Mouse (Mus musculus) limb, embryonic 12.5 days (tissue): ENCODE data around the gene Atoh7. TPM values are rescaled to one million over a fixed set of nuclear protein-coding genes. Genes with fewer than 3 reads are reported as not detected.

ENCODE experiments used
- ATAC-seq: fragments of 200-750 bp; cut with Nextera tagmentation; 2 replicates; pipeline ENCODE4 v1.8.0; 2017; ENCODE audit warnings: low read depth, moderate TSS enrichment; ENCODE audit not compliant: insufficient number of reproducible peaks, insufficient read depth, low FRiP score, low TSS enrichment
- H3K27ac ChIP-seq: fragments of 300-500 bp; sonication (generic); 2 replicates; pipeline ENCODE4 v1.5.1; 2016; ENCODE audit warnings: mild to moderate bottlenecking, moderate library complexity
- H3K27me3 ChIP-seq: fragments of 300-500 bp; sonication (generic); 2 replicates; pipeline ENCODE4 v1.6.1; 2016; ENCODE audit warnings: mild to moderate bottlenecking, moderate library complexity
- H3K36me3 ChIP-seq: fragments of 300-500 bp; sonication (generic); 2 replicates; pipeline ENCODE4 v1.6.1; 2016; ENCODE audit warnings: mild to moderate bottlenecking, moderate library complexity
- H3K4me1 ChIP-seq: fragments of 300-500 bp; sonication (generic); replicated peaks from 2 replicates; pipeline ENCODE4 v1.6.1; 2016
- H3K4me2 ChIP-seq: fragments of 300-500 bp; sonication (generic); 2 replicates; pipeline ENCODE4 v1.6.1; 2016; ENCODE audit warnings: mild to moderate bottlenecking, moderate library complexity
- H3K4me3 ChIP-seq: fragments of 300-500 bp; sonication (generic); replicated peaks from 2 replicates; pipeline ENCODE4 v1.5.1; 2016; ENCODE audit warnings: mild to moderate bottlenecking
- H3K9ac ChIP-seq: fragments of 300-500 bp; sonication (generic); replicated peaks from 2 replicates; pipeline ENCODE4 v1.6.1; 2016; ENCODE audit warnings: mild to moderate bottlenecking, moderate library complexity
- H3K9me3 ChIP-seq: fragments of 300-500 bp; sonication (generic); 2 replicates; pipeline ENCODE4 v1.6.1; 2016; ENCODE audit warnings: mild to moderate bottlenecking, moderate library complexity
- WGBS: fragments of 180-500 bp; shearing (Covaris S2); methylation state at CpG from one replicate; pipeline ENCODE4 v1.1.7; 2016; 5-methylcytosine and 5-hydroxymethylcytosine counted together
- polyA plus RNA-seq: library from polyadenylated mRNA; unstranded; fragments of >200 nt; fragmentation: Nextera tagmentation; extraction: Ambion mirVana; gene quantifications from 2 replicates; pipeline ENCODE4 v1.2.1, GENCODE M21; 2016

Atoh7 gene
- polyA plus RNA-seq, 1 experiment from 2014 or later = 0.60 TPM

DNA sequence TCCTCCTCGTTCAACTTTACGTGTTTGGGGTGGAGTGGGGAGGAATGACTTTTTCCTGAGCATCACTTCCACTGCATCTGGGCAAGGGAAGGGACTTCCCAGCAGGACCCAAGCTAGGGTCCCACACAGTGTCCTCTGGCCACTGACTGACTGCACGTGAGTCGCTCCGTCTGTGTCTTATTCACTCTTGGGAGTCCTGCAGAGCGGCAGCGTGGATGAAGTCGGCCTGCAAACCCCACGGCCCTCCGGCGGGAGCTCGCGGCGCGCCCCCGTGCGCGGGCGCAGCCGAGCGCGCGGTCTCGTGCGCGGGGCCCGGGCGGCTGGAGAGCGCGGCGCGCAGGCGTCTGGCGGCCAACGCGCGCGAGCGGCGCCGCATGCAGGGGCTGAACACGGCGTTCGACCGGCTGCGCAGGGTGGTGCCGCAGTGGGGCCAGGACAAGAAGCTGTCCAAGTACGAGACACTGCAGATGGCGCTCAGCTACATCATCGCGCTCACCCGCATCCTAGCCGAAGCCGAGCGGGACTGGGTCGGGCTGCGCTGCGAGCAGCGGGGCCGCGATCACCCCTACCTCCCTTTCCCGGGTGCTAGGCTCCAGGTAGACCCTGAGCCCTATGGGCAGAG is 601 bp downstream of the Atoh7 start:
- Histone ChIP-seq H3K4me3 (peak overlapping the region; percentile 61), H3K36me3 (no peaks in the 10 kb centered on the region), H3K27ac (no peak overlapping the region), H3K4me2 (peak overlapping the region; percentile 92), H3K4me1 (peaks cover 13% of the 10 kb centered on the region), H3K27me3 (peaks cover 36% of the 10 kb centered on the region), H3K9me3 (no peaks in the 10 kb centered on the region), H3K9ac (peak overlapping the region; percentile 69)
- WGBS = under 1% methylated on average over 62 of the region's 62 CpGs
- peak; percentile 75 for ATAC-seq

DNA sequence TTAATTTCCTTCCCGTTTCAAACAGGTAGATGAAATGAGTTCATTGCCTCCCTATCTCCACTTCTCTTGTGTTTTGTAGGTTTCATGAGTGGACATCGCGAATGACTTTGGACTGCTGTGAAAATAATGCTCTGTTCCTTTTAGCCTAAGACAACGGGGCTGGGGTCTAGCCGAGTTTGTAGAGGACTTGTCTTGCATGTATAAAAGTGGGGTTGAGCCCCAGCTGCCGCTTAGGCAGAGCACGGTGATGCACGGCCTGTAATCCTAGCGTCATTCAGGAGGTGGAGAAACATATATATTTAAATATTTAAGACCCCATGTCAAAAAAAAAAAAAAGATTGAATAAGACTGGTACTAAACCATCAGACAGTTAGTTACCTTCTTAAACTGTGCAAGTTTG is 1.2 kb downstream of the Atoh7 start:
- ATAC-seq = no peak
- no peaks in the 10 kb centered on the region for H3K9me3 ChIP-seq
- H3K9ac ChIP-seq = peak overlapping the region; percentile 69
- H3K36me3 ChIP-seq = no peaks in the 10 kb centered on the region
- H3K4me1 ChIP-seq = peaks cover 13% of the 10 kb centered on the region
- H3K27me3 ChIP-seq = peaks cover 36% of the 10 kb centered on the region
- peak overlapping the region; percentile 92 for H3K4me2 ChIP-seq
- WGBS = 15% methylated on average over 9 of the region's 9 CpGs
- H3K4me3 ChIP-seq = peak overlapping the region; percentile 61
- no peak overlapping the region for H3K27ac ChIP-seq

DNA sequence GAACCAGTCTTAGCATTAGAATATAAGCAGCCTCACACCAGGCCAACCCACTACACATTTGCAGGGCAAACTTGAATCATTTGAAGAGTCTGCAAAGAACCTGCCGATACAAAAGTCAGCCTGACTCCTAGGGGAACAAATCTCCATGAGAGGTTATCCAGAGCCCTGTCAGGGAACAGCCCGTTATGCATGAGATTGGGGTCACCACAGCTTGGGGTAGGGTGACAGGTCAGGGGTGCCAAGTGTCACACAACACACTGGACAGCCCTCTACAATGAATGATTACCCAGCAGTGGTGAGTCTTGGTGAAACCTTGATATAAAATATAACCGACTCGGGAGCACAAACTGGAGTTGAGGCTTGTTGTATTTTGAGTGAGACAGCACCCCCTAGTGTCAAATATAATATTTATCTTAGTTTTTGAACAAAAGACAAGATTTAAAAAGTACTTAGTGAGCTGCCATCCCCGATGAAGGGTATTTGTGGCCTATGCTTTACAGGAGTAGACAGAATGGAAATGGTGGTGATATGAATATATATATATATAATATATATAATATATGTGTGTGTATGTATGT is 13.7 kb downstream of the Atoh7 start:
- 53% methylated on average over 5 of the region's 5 CpGs for WGBS

DNA sequence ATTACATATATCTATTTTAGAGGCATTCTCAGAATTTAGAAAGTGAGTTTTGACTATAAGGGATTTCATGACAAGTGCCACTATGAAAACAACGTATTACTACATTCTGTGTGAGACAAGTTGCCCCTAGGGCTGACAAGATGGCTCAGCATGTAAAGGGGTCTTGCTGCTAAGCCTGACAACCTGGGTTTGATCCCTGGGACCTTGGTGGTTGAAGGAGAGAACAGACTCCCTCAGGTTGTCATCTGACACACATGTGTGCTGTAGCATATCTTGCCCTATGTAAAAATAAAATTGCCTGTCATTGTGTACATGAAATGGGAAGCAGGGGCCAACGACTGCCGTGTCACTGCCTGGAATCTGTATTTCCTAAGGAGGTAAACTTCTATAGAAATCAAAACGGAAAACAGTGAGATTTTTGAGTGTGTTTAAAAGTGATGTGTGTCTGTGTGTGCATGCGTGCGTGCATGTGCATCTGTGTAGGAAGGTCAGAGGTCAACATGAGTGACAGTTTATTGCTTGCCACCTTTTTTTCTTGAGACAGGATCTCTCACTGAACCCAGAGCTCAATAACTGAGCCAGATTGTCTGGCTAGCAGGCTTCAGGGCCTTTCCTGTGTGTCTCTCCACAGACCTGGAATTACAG is 14.4 kb downstream of the Atoh7 start:
- Histone ChIP-seq H3K4me3 (no peak overlapping the region), H3K9me3 (no peaks in the 10 kb centered on the region), H3K36me3 (no peaks in the 10 kb centered on the region), H3K27ac (no peak overlapping the region), H3K27me3 (no peaks in the 10 kb centered on the region), H3K4me1 (no peaks in the 10 kb centered on the region), H3K9ac (no peak overlapping the region), H3K4me2 (no peak overlapping the region)
- no peak for ATAC-seq
- 82% methylated on average over 6 of the region's 6 CpGs for WGBS

More for the DNA sequence above, 13.7 kb downstream of the Atoh7 start:
- no peak for ATAC-seq
- Histone ChIP-seq H3K4me3 (no peak overlapping the region), H3K9ac (no peak overlapping the region), H3K4me1 (no peaks in the 10 kb centered on the region), H3K36me3 (no peaks in the 10 kb centered on the region), H3K4me2 (no peak overlapping the region), H3K27me3 (no peaks in the 10 kb centered on the region), H3K9me3 (no peaks in the 10 kb centered on the region), H3K27ac (no peak overlapping the region)

DNA sequence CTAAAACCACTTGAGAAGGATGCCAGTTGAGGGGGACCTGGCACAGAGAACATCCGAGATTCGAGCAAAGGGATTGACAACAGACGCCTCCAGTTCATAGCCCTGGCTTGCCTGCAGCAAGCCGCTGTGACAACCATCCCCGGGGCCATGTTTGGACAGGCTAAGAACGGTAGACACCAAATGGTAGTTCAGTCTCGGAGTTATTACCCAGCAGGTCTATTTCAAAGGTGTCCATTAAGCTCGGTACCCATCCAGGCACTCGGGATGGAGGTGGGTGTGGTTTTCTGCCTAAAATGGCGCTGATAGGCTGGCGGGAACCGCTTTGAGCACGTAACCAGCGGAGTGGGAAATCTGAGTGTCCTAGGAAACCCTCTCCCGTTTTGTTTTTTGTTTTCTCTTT is 16.4 kb downstream of the Atoh7 start:
- 90% methylated on average over 15 of the region's 15 CpGs for WGBS
- H3K9ac ChIP-seq = no peak overlapping the region
- H3K9me3 ChIP-seq = no peaks in the 10 kb centered on the region

DNA sequence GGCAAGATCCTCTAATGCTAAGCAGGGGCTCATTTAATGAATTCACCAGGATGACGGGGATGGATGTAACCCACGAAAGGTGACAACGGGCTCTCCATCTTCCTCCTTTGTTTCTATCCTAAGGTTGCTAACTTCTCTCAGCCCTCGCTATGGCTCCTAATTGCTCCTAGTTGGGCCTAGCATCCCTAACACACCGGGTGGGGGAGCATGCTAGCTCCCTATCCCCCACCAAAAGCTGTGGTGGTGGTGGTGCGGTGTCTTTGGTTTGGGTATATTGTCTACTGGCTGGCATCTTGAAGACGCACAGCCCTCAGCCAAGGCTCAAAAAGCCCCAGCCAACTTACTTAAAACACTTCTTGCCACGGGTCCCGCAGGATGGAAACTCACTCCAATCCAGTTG is 16.9 kb downstream of the Atoh7 start:
- Histone ChIP-seq H3K4me2 (no peak overlapping the region), H3K4me3 (no peak overlapping the region), H3K4me1 (no peaks in the 10 kb centered on the region), H3K9ac (no peak overlapping the region), H3K36me3 (no peaks in the 10 kb centered on the region), H3K27ac (no peak overlapping the region), H3K27me3 (no peaks in the 10 kb centered on the region), H3K9me3 (no peaks in the 10 kb centered on the region)
- ATAC-seq = no peak
- WGBS = 94% methylated on average over 9 of the region's 9 CpGs

More for the DNA sequence above, 16.4 kb downstream of the Atoh7 start:
- Histone ChIP-seq H3K4me2 (no peak overlapping the region), H3K36me3 (no peaks in the 10 kb centered on the region), H3K4me3 (no peak overlapping the region), H3K27ac (no peak overlapping the region), H3K4me1 (no peaks in the 10 kb centered on the region), H3K27me3 (no peaks in the 10 kb centered on the region)
- ATAC-seq = no peak

DNA sequence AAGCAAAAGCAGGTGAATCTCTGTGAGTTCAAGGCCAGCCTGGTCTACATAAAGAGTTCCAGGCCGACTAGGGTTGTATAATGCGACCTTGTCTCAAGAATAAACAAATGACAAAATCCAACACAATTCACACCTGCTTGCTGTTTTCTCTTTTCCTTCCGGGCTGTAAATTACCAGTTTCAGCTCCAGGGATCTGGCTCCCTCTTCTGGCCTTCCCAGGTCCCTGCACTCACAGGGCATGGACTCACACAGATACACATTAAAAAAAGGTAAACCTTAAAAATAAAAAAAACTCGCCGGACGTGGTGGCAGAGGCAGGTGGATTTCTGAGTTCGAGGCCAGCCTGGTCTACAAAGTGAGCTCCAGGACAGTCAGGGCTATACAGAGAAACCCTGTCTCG is 18.1 kb downstream of the Atoh7 start:
- H3K9ac ChIP-seq = no peak overlapping the region
- 93% methylated on average over 8 of the region's 8 CpGs for WGBS
- no peak overlapping the region for H3K27ac ChIP-seq
- H3K4me2 ChIP-seq = no peak overlapping the region
- H3K4me1 ChIP-seq = no peaks in the 10 kb centered on the region
- H3K27me3 ChIP-seq = no peaks in the 10 kb centered on the region
- H3K36me3 ChIP-seq = no peaks in the 10 kb centered on the region
- H3K4me3 ChIP-seq = no peak overlapping the region
- no peak for ATAC-seq
- no peaks in the 10 kb centered on the region for H3K9me3 ChIP-seq

DNA sequence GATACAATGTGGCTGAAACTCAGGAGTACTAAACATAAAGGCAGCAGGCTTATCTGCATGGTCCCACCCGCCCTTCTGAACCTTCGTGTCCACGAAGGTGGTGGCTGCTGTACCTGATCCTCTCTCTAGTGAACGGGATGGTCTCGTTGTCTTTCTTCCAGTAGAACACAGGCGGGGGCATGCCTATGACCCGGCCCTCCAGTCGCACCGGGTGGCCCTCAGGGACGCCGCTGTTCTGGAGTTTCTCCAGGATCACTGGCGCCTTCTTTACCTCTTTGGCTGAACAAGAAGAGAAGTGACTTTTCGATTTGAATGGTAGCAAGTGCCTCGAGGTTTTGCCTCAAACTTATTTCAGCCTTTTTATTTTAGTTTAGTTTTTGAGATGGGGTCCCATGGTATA is 20.5 kb downstream of the Atoh7 start:
- no peak overlapping the region for H3K9ac ChIP-seq
- no peaks in the 10 kb centered on the region for H3K9me3 ChIP-seq
- no peak for ATAC-seq
- H3K4me1 ChIP-seq = no peaks in the 10 kb centered on the region
- no peaks in the 10 kb centered on the region for H3K36me3 ChIP-seq
- H3K27me3 ChIP-seq = no peaks in the 10 kb centered on the region
- 77% methylated on average over 14 of the region's 14 CpGs for WGBS
- H3K4me2 ChIP-seq = no peak overlapping the region
- H3K27ac ChIP-seq = no peak overlapping the region
- no peak overlapping the region for H3K4me3 ChIP-seq

DNA sequence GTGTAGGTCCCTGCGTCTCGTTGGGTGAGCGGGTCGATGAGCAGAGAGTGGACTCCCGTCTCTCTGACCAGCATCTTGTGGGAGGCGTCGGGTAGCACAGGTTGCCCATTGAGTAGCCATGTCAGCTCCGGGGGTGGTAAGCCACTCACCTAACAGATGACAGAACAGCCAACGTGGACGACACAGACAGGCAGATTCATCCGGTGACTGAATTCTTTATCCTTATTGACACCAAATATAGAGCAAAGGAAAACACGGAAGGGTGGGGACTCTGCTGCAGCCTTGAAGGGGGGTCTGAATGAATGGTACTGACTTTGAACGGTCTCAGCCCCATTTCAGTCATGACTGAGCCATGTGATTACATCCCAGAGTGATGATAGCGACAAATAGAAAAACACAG is 22.5 kb downstream of the Atoh7 start:
- no peaks in the 10 kb centered on the region for H3K27me3 ChIP-seq
- H3K9me3 ChIP-seq = no peaks in the 10 kb centered on the region
- H3K4me1 ChIP-seq = no peaks in the 10 kb centered on the region
- no peak overlapping the region for H3K27ac ChIP-seq
- H3K4me2 ChIP-seq = no peak overlapping the region
- H3K9ac ChIP-seq = no peak overlapping the region
- ATAC-seq = no peak
- no peaks in the 10 kb centered on the region for H3K36me3 ChIP-seq
- no peak overlapping the region for H3K4me3 ChIP-seq
- 86% methylated on average over 14 of the region's 14 CpGs for WGBS

DNA sequence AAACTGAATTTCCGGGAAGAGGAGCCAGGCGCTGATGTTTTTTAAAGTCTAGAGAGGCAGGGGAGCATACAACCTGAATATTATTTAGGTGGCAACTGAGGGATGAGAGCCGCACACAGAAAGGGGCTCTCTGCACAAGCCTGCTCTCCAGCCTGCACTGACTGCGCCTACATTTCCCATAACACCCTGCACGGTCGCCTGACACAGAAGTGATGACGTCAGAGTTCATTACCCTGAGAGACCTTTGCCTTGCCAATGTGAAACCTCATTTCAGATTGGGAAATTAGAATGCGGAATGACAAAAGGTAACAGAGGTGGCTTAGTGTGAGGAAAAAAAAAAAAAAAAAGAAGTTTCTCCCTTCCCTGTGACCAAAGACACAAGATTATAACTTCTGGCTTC is 23.1 kb downstream of the Atoh7 start:
- Histone ChIP-seq H3K27ac (no peak overlapping the region), H3K9me3 (no peaks in the 10 kb centered on the region), H3K4me1 (no peaks in the 10 kb centered on the region), H3K9ac (no peak overlapping the region), H3K36me3 (no peaks in the 10 kb centered on the region), H3K27me3 (no peaks in the 10 kb centered on the region), H3K4me2 (no peak overlapping the region), H3K4me3 (no peak overlapping the region)
- ATAC-seq = no peak
- WGBS = 34% methylated on average over 8 of the region's 8 CpGs

DNA sequence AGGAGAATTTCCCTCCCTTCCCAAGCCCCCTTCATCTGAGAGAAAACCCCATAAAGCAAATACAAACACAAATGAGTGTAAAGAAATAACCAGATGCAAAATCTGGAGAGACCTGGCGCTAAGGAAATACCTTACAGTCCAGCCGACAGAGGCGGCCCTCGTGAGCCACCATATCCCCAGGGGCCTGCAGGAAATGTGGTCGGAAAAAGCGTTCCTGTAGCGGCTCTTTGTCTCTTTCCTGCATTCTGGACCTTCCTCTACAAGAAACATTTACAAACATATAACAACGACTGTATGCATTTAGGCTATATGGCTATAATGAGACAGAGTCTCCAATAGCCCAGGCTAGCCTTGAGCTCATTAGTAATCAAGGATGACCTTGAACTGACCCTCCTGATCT is 23.7 kb downstream of the Atoh7 start:
- H3K9ac ChIP-seq = no peak overlapping the region
- H3K4me3 ChIP-seq = no peak overlapping the region
- no peaks in the 10 kb centered on the region for H3K27me3 ChIP-seq
- H3K27ac ChIP-seq = no peak overlapping the region
- H3K36me3 ChIP-seq = no peaks in the 10 kb centered on the region
- no peaks in the 10 kb centered on the region for H3K4me1 ChIP-seq
- no peaks in the 10 kb centered on the region for H3K9me3 ChIP-seq
- 84% methylated on average over 8 of the region's 8 CpGs for WGBS
- ATAC-seq = no peak
- H3K4me2 ChIP-seq = no peak overlapping the region

DNA sequence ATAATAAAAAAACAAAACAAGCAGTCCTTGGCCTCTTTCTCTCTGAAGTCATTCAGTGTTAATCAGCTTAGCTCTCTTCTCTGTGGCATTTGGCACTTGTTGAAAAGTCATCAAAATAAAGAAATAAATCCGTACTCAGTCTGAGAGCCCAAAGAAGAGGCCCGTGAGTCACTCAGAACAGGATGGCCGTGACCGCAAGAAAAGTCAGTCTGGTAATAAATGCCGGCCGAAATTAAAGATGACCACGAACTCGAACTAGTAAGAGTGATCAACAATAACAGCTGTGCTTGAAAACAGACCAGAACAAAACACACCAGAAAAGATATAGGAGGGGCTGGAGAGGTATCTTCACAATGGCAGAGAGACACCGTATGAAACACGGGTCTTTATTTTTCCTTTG is 24.6 kb downstream of the Atoh7 start:
- WGBS = 88% methylated on average over 10 of the region's 10 CpGs
- Histone ChIP-seq H3K9me3 (no peaks in the 10 kb centered on the region), H3K36me3 (no peaks in the 10 kb centered on the region), H3K27ac (no peak overlapping the region), H3K9ac (no peak overlapping the region), H3K4me1 (no peaks in the 10 kb centered on the region), H3K4me3 (no peak overlapping the region), H3K27me3 (no peaks in the 10 kb centered on the region), H3K4me2 (no peak overlapping the region)
- ATAC-seq = no peak
